Mouse (Mus musculus) adrenal gland, postnatal 10 days (tissue): Measurements from ENCODE around the gene Gm3526. TPM values are rescaled to one million over a fixed set of nuclear protein-coding genes. Genes with fewer than 3 reads are reported as not detected.
"Not testable (repeated sequence)": the region's sequence is repeated elsewhere in the genome, so short reads cannot be mapped to it uniquely, and the experiment has no call there.

Experiments
- DNase-seq: peaks from one replicate; pipeline ENCODE4 v3.0.0; 2021; ENCODE audit warnings: mixed read lengths
- long read RNA-seq, 2 experiments: library from polyadenylated mRNA; stranded (forward); transcript quantifications; one replicate each; pipeline ENCODE4 v2.0.0; 2021
- total RNA-seq, 2 experiments: library from RNA; stranded (reverse); gene quantifications; 2 replicates each; pipeline ENCODE4 v1.2.3; 2021

The Gm3526 gene
- total RNA-seq: not detected
- long read RNA-seq, experiment 1: 0 reads
- long read RNA-seq, experiment 2: 0 reads

DNA sequence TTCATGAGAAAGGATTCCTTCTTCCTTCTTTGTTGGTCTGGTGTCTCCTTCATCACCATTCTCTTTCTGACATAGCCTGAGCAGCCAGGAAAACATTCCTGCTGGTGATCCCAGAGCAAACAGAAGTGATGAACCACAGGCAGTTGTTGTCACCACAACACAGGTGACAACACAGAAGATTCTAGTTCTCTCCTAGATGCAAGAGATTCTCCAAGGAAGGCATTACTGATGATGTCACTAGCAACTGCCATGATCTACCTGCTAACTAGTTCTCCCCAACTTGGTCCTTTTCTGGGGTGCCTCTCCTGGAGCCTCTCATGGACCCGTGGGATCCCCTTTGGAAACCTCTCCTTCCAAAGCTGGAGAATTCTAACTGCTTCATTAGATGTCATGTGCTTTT, at the start of gene Gm3526:
TSS of gene Gm3526 (minus strand) at position 101 of the 400 bp plus-strand sequence.
- DNase-seq: not testable (repeated sequence)

Other genes starting within 250 kb of the Gm3526 start
- gene Gm3298, start 244.7 kb downstream of the Gm3526 start, total RNA-seq: not detected
- not detected for gene 4930555G01Rik, start 210.0 kb downstream of the Gm3526 start, total RNA-seq
- gene Gm8281, start 189.5 kb downstream of the Gm3526 start, total RNA-seq: under 1 TPM; 0.15 to 1.00 TPM
- not detected for gene Gm8279, start 129.1 kb downstream of the Gm3526 start, total RNA-seq
- not detected for gene Gm3317, start 96.0 kb downstream of the Gm3526 start, total RNA-seq
- gene Gm8271, start 74.8 kb downstream of the Gm3526 start, total RNA-seq: not detected
- not detected for gene Gm3542, start 74.3 kb upstream of the Gm3526 start, total RNA-seq
- gene Gm3500, start 128.5 kb upstream of the Gm3526 start, total RNA-seq: under 1 TPM in 1 of 2 experiments, not detected in 1; 0.33 TPM
- gene Gm3194, start 194.9 kb upstream of the Gm3526 start, total RNA-seq: 1 to 10 TPM; 1.5 to 1.6 TPM
- gene Gm8246, start 217.2 kb upstream of the Gm3526 start, total RNA-seq: not detected
- gene Gm3187, start 223.6 kb upstream of the Gm3526 start, total RNA-seq: not detected
- under 1 TPM in 1 of 2 experiments, not detected in 1; 0.64 TPM for gene Gm3488, start 241.1 kb upstream of the Gm3526 start, total RNA-seq